Mouse (Mus musculus) gastrocnemius, postnatal 14 days (tissue): ENCODE results near the gene Bcl2a1a. TPM values are rescaled to one million over a fixed set of nuclear protein-coding genes. Genes with fewer than 3 reads are reported as not detected.
"Not testable (repeated sequence)": the region's sequence is repeated elsewhere in the genome, so short reads cannot be mapped to it uniquely, and the experiment has no call there.

Source experiments
- DNase-seq: peaks from one replicate; pipeline ENCODE4 v3.0.0; 2021; ENCODE audit warnings: mixed read lengths
- intact Hi-C: fragments of 180-260 bp; cut with DNase I; formaldehyde crosslinking; loops from one replicate; pipeline ENCODE4 v1.15.1; 2025; ENCODE audit warnings: low total_unique reads
- long read RNA-seq, 2 experiments: library from polyadenylated mRNA; stranded (forward); transcript quantifications; one replicate each; pipeline ENCODE4 v2.0.0; 2021
- total RNA-seq, 2 experiments: library from RNA; stranded (reverse); gene quantifications; 2 replicates each; pipeline ENCODE4 v1.2.3; 2021

The Bcl2a1a gene
- total RNA-seq: under 1 TPM in 1 of 2 experiments, not detected in 1; 0.37 TPM
- long read RNA-seq, experiment 1: 0 reads
- long read RNA-seq, experiment 2: 0 reads

DNA sequence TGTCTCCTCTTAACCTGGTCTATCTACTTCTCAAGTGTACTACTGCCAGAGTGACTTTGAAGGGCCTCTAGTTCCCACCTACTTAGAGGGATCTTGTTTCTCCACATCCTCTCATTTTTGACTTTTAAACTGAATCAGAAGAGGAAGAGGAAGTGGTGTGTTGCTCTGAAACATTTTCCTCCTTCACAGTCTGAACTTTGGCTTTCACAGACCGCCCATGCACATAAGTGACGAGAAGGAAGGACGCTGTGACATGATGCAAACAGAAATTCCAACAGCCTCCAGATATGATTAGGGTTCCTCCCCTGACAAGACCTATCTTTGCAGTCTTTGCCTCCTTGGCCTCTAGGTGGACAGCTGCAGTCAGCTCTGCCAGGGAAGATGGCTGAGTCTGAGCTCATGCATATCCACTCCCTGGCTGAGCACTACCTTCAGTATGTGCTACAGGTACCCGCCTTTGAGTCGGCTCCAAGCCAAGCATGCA, at the start of gene Bcl2a1a:
Bcl2a1a (plus strand) TSS at position 231 of the 484 bp plus-strand sequence.
- DNase-seq, intact Hi-C loops: not testable (repeated sequence)

DNA sequence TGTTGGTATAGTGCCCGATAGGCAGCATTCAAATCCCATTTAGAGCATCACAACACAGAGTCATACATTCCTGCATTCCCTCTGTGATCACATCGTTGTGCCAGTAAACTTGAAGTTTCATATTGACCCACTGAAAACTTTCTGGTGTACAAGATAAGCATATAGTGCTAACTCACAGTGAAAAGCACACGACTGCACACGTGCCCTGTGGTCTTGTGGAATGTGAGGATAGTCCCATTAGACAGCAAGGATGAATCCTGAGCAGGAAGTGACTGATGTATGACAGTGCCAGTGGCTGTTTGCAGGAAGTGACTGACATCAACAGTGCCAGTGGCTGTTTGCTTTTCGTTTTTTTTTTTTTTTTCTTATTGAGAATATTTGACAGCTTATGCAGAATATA, 40.1 kb upstream of the Bcl2a1a start:
- DNase-seq, intact Hi-C loops: not testable (repeated sequence)

DNA sequence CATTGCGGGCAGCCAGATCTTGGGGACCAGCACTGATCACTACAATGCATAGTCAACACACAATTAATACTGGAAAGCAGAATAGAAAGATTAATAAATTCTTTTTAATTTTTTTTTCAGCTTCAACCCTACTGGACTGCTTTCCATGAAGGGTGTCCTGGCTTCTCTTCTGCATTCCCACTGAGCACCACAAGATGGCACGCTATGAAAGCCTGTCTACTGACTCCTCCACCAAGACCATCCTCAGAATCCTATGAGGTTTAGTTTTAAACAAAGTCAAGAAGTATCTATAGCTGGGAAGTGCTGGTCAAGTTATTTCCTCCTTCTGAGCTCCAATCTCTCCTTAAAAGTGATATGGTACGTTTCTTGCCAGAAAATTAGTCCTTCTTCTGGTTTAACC, 18.4 kb upstream of the Bcl2a1a start:
- DNase-seq, intact Hi-C loops: not testable (repeated sequence)

DNA sequence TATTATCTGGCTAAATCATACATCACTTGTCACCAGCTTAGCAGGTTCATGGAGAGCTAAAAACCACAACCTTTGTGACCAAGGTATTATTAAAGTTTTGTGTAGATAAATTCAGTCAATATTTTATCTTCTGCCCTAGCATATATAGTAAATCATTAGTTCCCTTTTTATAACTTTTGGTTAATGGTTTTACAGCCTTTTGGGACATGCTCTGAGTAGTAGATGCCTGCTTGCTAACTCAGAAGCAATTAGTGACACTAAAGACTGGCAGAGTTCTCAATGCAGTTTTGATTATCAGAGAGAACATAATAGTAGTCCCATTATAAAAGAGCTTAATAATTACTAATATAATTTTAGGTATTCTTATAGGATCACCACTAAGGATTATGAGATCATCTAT, 5.2 kb upstream of the Bcl2a1a start:
- intact Hi-C loops, DNase-seq: not testable (repeated sequence)

DNA sequence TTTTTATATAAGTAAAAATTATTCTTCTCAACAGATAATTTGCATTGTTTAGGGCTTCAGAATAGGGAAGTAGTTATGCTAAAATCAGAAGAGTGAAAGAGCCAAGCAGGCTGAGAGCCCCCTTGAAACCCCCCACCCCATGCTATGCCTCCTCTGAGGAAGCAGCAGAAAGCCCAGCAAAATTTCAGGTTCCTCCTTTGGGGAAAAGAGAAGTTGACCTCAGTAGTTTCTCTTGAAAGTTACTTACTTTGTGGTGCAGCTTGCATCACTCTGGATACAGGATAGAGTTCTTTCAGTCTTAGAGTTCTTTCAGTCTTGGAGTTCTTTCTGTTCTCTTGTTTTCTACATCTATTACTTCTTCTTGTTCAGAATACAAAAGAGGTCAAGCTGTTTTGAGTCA, 3.5 kb upstream of the Bcl2a1a start:
- intact Hi-C loops, DNase-seq: not testable (repeated sequence)

DNA sequence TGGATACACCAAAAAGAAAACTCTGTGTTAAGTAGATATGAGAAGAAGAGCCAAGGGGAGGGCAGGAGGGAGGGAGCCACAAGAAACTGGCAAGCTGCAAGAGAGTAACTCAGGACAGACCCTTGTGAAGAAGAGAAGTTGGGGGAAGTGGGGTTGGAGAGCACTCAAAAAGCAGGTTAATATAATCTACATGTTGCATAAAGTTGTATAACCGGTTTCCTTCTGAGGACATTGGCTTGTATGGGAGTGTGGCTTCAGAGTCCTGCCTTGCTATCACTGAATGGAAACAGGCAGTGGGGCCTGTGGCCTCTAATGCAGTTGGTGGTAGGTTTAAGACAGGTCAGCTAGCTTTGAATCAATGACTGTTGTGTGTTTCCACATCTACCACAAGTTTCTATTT, 1.5 kb upstream of the Bcl2a1a start:
- intact Hi-C loops: not testable (repeated sequence)

DNA sequence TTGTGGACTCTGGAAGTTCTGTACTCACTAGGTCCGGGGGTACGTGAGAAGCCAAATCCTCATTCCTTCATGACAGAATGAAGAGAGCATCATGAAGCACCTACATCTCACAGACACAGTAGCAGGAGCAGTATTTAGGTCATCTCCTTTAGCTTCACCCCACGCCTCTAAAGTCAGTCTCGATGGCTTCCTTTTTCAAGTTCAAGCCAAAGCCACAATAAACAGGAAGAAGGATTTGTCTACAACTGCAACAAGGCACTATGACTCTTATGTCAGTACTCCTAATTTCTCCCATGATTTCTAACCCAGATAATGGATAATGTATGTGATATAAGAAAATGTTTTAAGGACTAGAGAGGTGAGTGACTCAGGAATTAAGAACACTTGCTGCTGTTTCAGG, 665 bp upstream of the Bcl2a1a start:
- intact Hi-C loops, DNase-seq: not testable (repeated sequence)

More for the DNA sequence above, 1.5 kb upstream of the Bcl2a1a start:
- DNase-seq: not testable (repeated sequence)

DNA sequence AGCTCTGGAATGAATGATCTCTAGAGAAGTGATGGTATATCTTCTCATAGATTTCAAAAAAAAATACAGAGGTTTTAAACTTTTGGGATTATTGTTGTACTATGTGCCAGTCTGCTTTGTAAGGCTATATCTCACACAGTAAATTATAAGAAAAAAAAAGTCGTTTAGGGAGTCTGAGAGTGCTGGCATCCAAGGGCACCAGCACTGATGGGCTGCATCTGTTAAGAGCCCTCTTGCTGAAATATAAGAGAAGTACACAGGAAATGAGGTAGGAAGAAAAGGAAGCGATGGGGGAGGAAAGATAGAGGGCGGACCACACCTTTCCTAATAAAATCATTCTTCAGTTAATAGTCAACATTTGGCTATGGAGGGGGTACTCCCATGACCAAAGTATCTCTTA, 2.2 kb downstream of the Bcl2a1a start:
- DNase-seq: no peak
- intact Hi-C loops: no loop called here

DNA sequence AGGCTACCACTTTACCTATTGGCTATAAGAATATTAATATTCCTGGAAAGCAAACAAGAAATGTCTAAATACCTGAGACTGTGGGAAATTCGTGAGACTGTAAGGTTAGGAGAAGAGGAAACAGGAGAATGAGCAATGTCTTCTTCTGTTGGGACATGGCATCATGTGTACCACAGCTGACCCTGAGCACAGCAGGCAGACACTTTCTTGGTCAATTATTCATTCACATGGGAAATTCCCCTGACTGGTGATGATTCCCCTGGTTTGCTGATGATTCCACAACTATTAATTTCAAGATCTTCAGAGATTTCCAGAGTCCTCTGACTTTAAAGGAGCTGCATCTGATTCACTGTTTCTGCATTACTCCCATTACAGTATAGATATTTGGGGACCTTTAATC, 3.3 kb downstream of the Bcl2a1a start:
- DNase-seq, intact Hi-C loops: not testable (repeated sequence)

DNA sequence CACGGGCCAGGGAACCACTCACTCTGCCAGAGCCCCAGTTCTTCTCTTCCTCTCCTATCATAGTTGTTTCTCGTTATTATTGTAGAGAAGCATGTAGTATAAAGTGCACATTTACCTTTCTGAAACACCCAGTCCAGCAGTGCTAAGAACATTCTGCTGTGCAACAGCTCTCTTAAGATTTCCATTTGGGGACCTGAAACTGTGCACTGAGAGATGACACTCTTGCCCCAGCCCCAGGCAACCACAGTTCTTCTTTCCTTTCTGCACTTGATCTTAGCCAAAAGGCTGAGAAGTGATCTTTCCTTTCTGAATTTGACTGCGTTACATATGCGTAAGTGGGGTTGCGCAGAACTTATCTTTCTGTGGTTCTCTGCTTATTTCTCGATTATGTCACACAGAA, 9.8 kb downstream of the Bcl2a1a start:
- intact Hi-C loops, DNase-seq: not testable (repeated sequence)

DNA sequence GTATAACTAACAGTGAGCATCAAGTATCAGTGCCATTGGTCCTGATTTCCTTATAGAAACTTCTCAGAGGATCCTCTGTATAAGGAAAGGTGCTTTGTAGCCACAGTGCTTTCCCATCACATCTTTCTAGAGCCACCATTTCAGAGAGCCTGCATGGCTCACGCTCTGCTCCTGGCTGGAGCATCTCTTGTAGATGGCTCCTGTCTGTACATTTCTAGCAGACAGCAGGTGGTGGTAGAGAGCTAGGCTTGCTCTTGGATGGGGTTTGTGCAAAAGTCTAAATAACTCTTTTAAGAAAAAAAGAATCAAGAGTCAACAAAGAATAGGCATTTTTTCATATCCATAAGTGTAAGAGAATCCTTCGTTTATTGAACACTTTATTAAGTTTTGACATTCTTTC, 12.8 kb downstream of the Bcl2a1a start:
- DNase-seq, intact Hi-C loops: not testable (repeated sequence)

DNA sequence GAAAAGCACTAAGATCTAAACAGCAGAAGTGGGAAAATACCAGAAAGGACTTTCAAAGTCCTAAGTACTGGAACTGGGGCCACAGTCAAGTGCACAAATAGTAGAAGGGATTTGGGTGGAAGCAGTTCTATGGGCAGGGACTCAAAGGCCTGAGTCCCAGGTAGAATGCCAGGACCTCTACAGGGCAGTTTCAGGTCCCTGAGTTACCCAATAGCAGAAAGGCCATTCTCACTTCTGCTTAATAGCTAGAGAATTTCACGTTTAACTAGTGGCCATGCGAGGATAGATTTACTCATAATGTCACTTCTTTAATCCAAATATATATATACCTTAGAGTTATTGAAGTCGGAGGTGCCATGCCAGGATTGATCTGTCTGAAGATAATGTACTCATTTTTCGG, 20.2 kb downstream of the Bcl2a1a start:
- intact Hi-C loops, DNase-seq: not testable (repeated sequence)

DNA sequence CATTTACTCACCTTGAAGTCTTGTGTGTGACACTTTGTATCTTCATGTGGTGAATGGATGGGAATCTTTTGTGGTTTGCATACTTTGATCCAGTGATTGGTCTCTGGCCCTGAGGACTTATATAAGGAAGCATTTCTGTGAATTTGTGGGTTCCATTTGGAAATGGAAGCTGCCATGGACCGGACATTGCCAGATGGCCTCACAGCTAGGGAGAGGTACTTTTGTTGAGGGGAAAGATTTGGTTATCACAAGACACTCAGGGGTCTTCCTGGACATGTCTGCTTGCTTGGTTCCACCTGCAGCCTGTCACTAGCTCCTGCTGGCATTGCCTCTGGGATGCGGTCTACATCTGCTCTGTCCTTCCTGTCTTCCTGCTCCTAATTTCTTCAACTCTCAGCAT, 23.1 kb downstream of the Bcl2a1a start:
- intact Hi-C loops: not testable (repeated sequence)

DNA sequence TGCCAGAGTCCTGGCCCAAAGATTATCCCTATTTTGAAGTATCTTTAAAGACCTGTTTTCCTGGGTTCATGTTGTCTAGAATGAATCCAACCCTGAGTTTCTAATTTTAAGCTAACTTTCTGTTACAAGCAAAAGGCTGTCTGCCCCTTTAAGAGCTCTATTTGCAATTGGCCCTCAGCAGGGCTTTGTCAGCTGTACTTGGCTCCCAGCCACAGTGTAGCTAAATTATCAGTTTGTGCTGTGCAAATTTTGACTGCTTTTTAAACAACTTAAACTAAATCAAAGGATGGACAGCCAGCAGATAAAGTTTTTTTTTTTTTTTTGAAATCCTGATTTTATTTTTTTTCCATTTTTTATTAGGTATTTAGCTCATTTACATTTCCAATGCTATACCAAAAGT, 44.8 kb downstream of the Bcl2a1a start:
- intact Hi-C loops, DNase-seq: not testable (repeated sequence)

More for the DNA sequence above, 23.1 kb downstream of the Bcl2a1a start:
- DNase-seq: not testable (repeated sequence)

Other genes starting within 250 kb of the Bcl2a1a start
- gene Mthfsl, start 236.6 kb upstream of the Bcl2a1a start, total RNA-seq: 10 to 100 TPM; 10.6 to 11.6 TPM
- gene Bcl2a1d, start 225.0 kb upstream of the Bcl2a1a start, total RNA-seq: not detected
- not detected for gene Trim43c, start 117.7 kb upstream of the Bcl2a1a start, total RNA-seq
- under 1 TPM; 0.12 to 0.13 TPM for gene Trim43b, start 135.9 kb downstream of the Bcl2a1a start, total RNA-seq
- not detected for gene Bcl2a1b, start 242.3 kb downstream of the Bcl2a1a start, total RNA-seq
- not detected for gene Gm29094, start 242.5 kb downstream of the Bcl2a1a start, total RNA-seq